In the genomic region with DNA sequence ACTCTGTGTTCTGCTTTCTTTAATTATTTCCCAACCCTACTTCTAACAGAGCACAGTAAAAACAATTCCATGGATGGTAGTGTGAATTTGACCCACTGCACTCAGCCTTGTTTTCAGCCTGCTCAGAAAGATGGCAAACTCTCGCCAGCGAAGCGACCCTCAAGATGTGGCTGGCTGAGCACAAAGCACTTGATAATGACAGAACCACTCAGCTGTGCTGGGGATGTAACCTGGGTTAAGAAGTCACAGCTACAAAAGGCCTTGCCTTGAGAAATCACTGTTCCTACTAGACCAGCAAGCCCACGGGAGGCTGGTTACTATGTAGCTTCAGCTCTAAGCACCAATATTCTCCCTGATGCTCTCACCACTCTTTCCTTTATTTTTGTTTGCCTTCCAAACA, we compare ENCODE assay signal across 19 mouse cellular contexts.
DNase-seq lines count a peak whose midpoint lies in the region; ATAC-seq and TF ChIP-seq lines count a peak whose summit lies in the region.
"Had no signal": no experiment of that assay in that cellular context is flagged by ENCODE, and none has a peak within 500 bp of the region (broad histone marks: within the 10 kb centered on the region; RNA-seq: fewer than 3 reads in every experiment).

No protein-coding gene starts in this region.

- no peak overlapping the region for H3K9ac ChIP-seq in kidney, embryonic 15.5 days
- no peak overlapping the region for H3K9ac ChIP-seq in kidney, postnatal 0 days (ENCODE audit: low read depth, low read length)
- H3K9ac ChIP-seq: embryonic facial prominence, embryonic 12.5 days; forebrain, embryonic 13.5 days; forebrain, embryonic 15.5 days had no signal

- CTCF ChIA-PET in Patski (lab: Charles Lee) = interaction anchor here (1.1 kb wide), 1 partner anchor 14 kb away, joined by 3 read pairs; no protein-coding TSS in a partner anchor

- no peaks in the 10 kb centered on the region for H3K27me3 ChIP-seq in kidney, embryonic 15.5 days
- H3K27me3 ChIP-seq in kidney, postnatal 0 days (ENCODE audit: insufficient read depth, low read length) = no peaks in the 10 kb centered on the region
- H3K27me3 ChIP-seq in Patski = peaks cover 2% of the 10 kb centered on the region
- H3K27me3 ChIP-seq: embryonic facial prominence, embryonic 12.5 days; forebrain, embryonic 13.5 days; forebrain, embryonic 15.5 days had no signal

- no peaks in the 10 kb centered on the region for H3K9me3 ChIP-seq in kidney, embryonic 15.5 days (replicated peaks)
- H3K9me3 ChIP-seq in kidney, postnatal 0 days (replicated peaks; ENCODE audit: low read length) = no peaks in the 10 kb centered on the region
- H3K9me3 ChIP-seq: embryonic facial prominence, embryonic 10.5 days; embryonic facial prominence, embryonic 12.5 days; forebrain, embryonic 13.5 days; forebrain, embryonic 15.5 days had no signal

- DNase-seq in kidney, adult 11 months = no peak
- peak; percentile 59 for DNase-seq in kidney, postnatal 0 days (ENCODE audit: low spot score)
- no peak for DNase-seq in kidney, postnatal 14 days
- no peak for DNase-seq in Patski (ENCODE audit: low read depth, low spot score)
- DNase-seq in lung, postnatal 36 days = no peak
- DNase-seq: adrenal gland, adult 8-10 months; adrenal gland, postnatal 14 days; adrenal gland, postnatal 36 days; cerebellum, adult 11-12 months; cerebellum, adult 2 months; cerebellum, adult 9-10 months; cerebellum, postnatal 10 days; cerebellum, postnatal 25 days had no signal

- H3K27ac ChIP-seq in kidney, embryonic 15.5 days = no peak overlapping the region
- no peak overlapping the region for H3K27ac ChIP-seq in kidney, postnatal 0 days
- H3K27ac ChIP-seq: embryonic facial prominence, embryonic 10.5 days; embryonic facial prominence, embryonic 12.5 days; forebrain, embryonic 13.5 days; forebrain, embryonic 15.5 days had no signal

- peak; percentile 90 for ATAC-seq in kidney, embryonic 15.5 days (replicated peaks; ENCODE audit: low FRiP score)
- ATAC-seq in kidney, postnatal 0 days (replicated peaks; ENCODE audit: low FRiP score, low read depth) = 0 out of 2 replicates have a peak, but pooled peaks have one; percentile 25
- peak; percentile 47 for ATAC-seq in Patski
- ATAC-seq: activated CD4-positive, CD25-positive, alpha-beta regulatory T cell, adult 4 months; forebrain, embryonic 13.5 days; forebrain, embryonic 15.5 days had no signal

- H3K4me2 ChIP-seq in kidney, embryonic 15.5 days = no peak overlapping the region
- no peak overlapping the region for H3K4me2 ChIP-seq in kidney, postnatal 0 days (ENCODE audit: low read length)
- H3K4me2 ChIP-seq: embryonic facial prominence, embryonic 12.5 days; forebrain, embryonic 13.5 days; forebrain, embryonic 15.5 days had no signal

- H3K4me1 ChIP-seq in kidney, embryonic 15.5 days = no peaks in the 10 kb centered on the region
- no peaks in the 10 kb centered on the region for H3K4me1 ChIP-seq in kidney, postnatal 0 days (replicated peaks; ENCODE audit: insufficient read depth, low read length)
- H3K4me1 ChIP-seq: embryonic facial prominence, embryonic 10.5 days; embryonic facial prominence, embryonic 12.5 days; forebrain, embryonic 13.5 days; forebrain, embryonic 15.5 days had no signal

- in situ Hi-C loops in Patski (cut with MboI; ENCODE audit: low pct_unique_long_range_greater_than_20kb) = no loop called here

- POLR2A ChIA-PET in Patski (lab: Charles Lee) = interaction anchor here (1.0 kb wide), 1 partner anchor 18 kb away, joined by 3 read pairs; no protein-coding TSS in a partner anchor

- 44% methylated on average over 4 of the region's 4 CpGs for WGBS in kidney, embryonic 15.5 days
- 54% methylated on average over 4 of the region's 4 CpGs for WGBS in kidney, postnatal 0 days

- H3K4me3 ChIP-seq in kidney, embryonic 15.5 days (replicated peaks) = no peak overlapping the region
- no peak overlapping the region for H3K4me3 ChIP-seq in kidney, postnatal 0 days (replicated peaks; ENCODE audit: low read depth, low read length)
- H3K4me3 ChIP-seq: embryonic facial prominence, embryonic 10.5 days; embryonic facial prominence, embryonic 12.5 days; forebrain, embryonic 13.5 days; forebrain, embryonic 15.5 days had no signal

- H3K36me3 ChIP-seq in kidney, embryonic 15.5 days = no peaks in the 10 kb centered on the region
- no peaks in the 10 kb centered on the region for H3K36me3 ChIP-seq in kidney, postnatal 0 days (ENCODE audit: insufficient read depth, low read length)
- H3K36me3 ChIP-seq: embryonic facial prominence, embryonic 10.5 days; embryonic facial prominence, embryonic 12.5 days; forebrain, embryonic 15.5 days had no signal

- no peak for TF ChIP-seq CTCF in kidney, postnatal 0 days (IDR thresholded peaks at IDR 0.05; ENCODE audit: low read depth)
- no peak for TF ChIP-seq CTCF in Patski (IDR thresholded peaks at IDR 0.05)

Comparison
In these comparisons a context has a peak if more than half of its experiments do, and no peak if none do; other contexts are left out.
1. ATAC-seq: peak in every context shown above with its lines; median percentile 90 in kidney, embryonic 15.5 days; 47 in Patski; 25 in kidney, postnatal 0 days.